13 mouse cellular contexts compared by ENCODE assay signal in genomic region chr11:116990231-116990630, GRCm38 (mm10).
DNase-seq lines count a peak whose midpoint lies in the region; ATAC-seq and TF ChIP-seq lines count a peak whose summit lies in the region.
"Had no signal": no experiment of that assay in that cellular context is flagged by ENCODE, and none has a peak within 500 bp of the region (broad histone marks: within the 10 kb centered on the region; RNA-seq: fewer than 3 reads in every experiment).

No protein-coding gene starts in this region.

- no peak for TF ChIP-seq CTCF in stomach, postnatal 0 days (IDR thresholded peaks at IDR 0.05; ENCODE audit: low read depth)

- no peak overlapping the region for H3K4me2 ChIP-seq in stomach, embryonic 14.5 days (replicated peaks; ENCODE audit: low read depth, low read length)
- H3K4me2 ChIP-seq in stomach, postnatal 0 days (replicated peaks; ENCODE audit: low read depth) = no peak overlapping the region
- H3K4me2 ChIP-seq: limb, embryonic 15.5 days had no signal

- no peak for ATAC-seq in stomach, embryonic 14.5 days (ENCODE audit: insufficient number of reproducible peaks, insufficient read depth, low FRiP score, low read depth)
- ATAC-seq in stomach, postnatal 0 days (ENCODE audit: low FRiP score, low TSS enrichment) = no peak

- 46% methylated on average over 7 of the region's 7 CpGs for WGBS in stomach, embryonic 14.5 days
- WGBS in stomach, postnatal 0 days = 41% methylated on average over 7 of the region's 7 CpGs

- no peak overlapping the region for H3K9ac ChIP-seq in stomach, embryonic 14.5 days (replicated peaks; ENCODE audit: low read depth, low read length)
- H3K9ac ChIP-seq in stomach, postnatal 0 days (ENCODE audit: low read length) = no peak overlapping the region
- H3K9ac ChIP-seq: limb, embryonic 15.5 days had no signal

- DNase-seq in cerebellum, postnatal 10 days = peak; percentile 63 to 66
- no peak for DNase-seq in cerebellum, adult 11 months
- peak; percentile 54 to 70 for DNase-seq in kidney, postnatal 4 days
- DNase-seq in kidney, adult 9 months = no peak
- no peak for DNase-seq in stomach, postnatal 0 days (ENCODE audit: low spot score)
- DNase-seq in thymus, postnatal 14 days = no peak
- no peak for DNase-seq in adrenal gland, adult 8-10 months
- DNase-seq: cerebellum, adult 8-10 months; heart, postnatal 36 days; kidney, postnatal 36 days had no signal

- no peak for TF ChIP-seq EP300 in stomach, postnatal 0 days (optimal IDR thresholded peaks at IDR 0.05)

- no peaks in the 10 kb centered on the region for H3K4me1 ChIP-seq in stomach, embryonic 14.5 days (ENCODE audit: control insufficient read depth, insufficient read depth, low read length)
- no peaks in the 10 kb centered on the region for H3K4me1 ChIP-seq in stomach, postnatal 0 days (replicated peaks; ENCODE audit: control insufficient read depth, insufficient read depth)

- no peaks in the 10 kb centered on the region for H3K9me3 ChIP-seq in stomach, embryonic 14.5 days (ENCODE audit: control insufficient read depth, low read depth, low read length)
- H3K9me3 ChIP-seq in stomach, postnatal 0 days (ENCODE audit: control insufficient read depth, low read length) = no peaks in the 10 kb centered on the region
- H3K9me3 ChIP-seq: limb, embryonic 15.5 days had no signal

- H3K4me3 ChIP-seq in stomach, embryonic 14.5 days (ENCODE audit: low read depth, low read length) = no peak overlapping the region
- no peak overlapping the region for H3K4me3 ChIP-seq in stomach, postnatal 0 days (ENCODE audit: low read depth, low read length)
- H3K4me3 ChIP-seq: left cerebral cortex, adult 2 months; limb, embryonic 15.5 days had no signal

- H3K27me3 ChIP-seq in stomach, embryonic 14.5 days (ENCODE audit: control insufficient read depth, insufficient read depth, low read length) = peaks cover 8% of the 10 kb centered on the region; the same call in 1 of the 2 replicates
- H3K27me3 ChIP-seq in stomach, postnatal 0 days (ENCODE audit: control insufficient read depth, insufficient read depth, low read length) = 0 out of 2 replicates have a peak, but pooled peaks cover 2% of the 10 kb centered on the region

- no peaks in the 10 kb centered on the region for H3K36me3 ChIP-seq in stomach, embryonic 14.5 days (ENCODE audit: control insufficient read depth, insufficient read depth, low read length)
- H3K36me3 ChIP-seq in stomach, postnatal 0 days (ENCODE audit: control insufficient read depth, insufficient read depth, low read length) = no peaks in the 10 kb centered on the region
- H3K36me3 ChIP-seq: limb, embryonic 15.5 days had no signal

- H3K27ac ChIP-seq in stomach, embryonic 14.5 days (ENCODE audit: low read length) = peak overlapping the region; percentile 52
- H3K27ac ChIP-seq in stomach, postnatal 0 days (replicated peaks) = no peak overlapping the region
- H3K27ac ChIP-seq: left cerebral cortex, adult 2 months; limb, embryonic 15.5 days had no signal

Comparison
In these comparisons a context has a peak if more than half of its experiments do, and no peak if none do; other contexts are left out.
1. DNase-seq: peak in cerebellum, postnatal 10 days (2 of 2) and kidney, postnatal 4 days (2 of 2); none in cerebellum, adult 11 months (single experiment), kidney, adult 9 months (single experiment), stomach, postnatal 0 days (single experiment), thymus, postnatal 14 days (single experiment) and adrenal gland, adult 8-10 months (single experiment).